19 mouse cellular contexts compared by ENCODE assay signal in the genomic region with DNA sequence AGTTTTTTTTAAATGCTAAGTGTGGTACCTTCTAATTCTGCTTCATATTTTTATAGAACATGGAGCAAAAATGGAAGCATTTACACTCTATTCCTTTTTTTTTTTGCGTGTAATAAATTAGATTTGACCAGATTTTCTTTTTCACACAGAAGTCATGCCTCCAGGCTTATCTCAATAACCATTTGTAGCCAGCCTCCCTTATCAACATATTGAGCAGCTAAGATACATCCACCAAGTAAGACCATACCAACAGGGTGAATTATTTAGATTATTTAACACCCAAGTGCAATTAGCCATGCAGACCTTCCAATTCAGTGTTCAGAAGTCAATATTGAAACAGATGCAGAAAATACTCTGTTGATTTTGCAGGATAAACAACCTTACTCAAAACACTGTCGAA. TPM values are rescaled to one million over a fixed set of nuclear protein-coding genes. Genes with fewer than 3 reads are reported as not detected.
DNase-seq lines count a peak whose midpoint lies in the region; ATAC-seq and TF ChIP-seq lines count a peak whose summit lies in the region.
"Had no signal": no experiment of that assay in that cellular context is flagged by ENCODE, and none has a peak within 500 bp of the region (broad histone marks: within the 10 kb centered on the region; RNA-seq: fewer than 3 reads in every experiment).

No protein-coding gene starts in this region.

- TF ChIP-seq CTCF in CH12.LX (conservative IDR thresholded peaks at IDR 0.05 in 1 of 2, IDR thresholded peaks at IDR 0.05 in 1 of 2; ENCODE audit: low read depth in 2 of 2, low read length in 2 of 2) = no peak
- TF ChIP-seq CTCF in MEL (IDR thresholded peaks at IDR 0.05 in 2 of 3, conservative IDR thresholded peaks at IDR 0.05 in 1 of 3; ENCODE audit: control insufficient read depth in 1 of 3, insufficient read depth in 1 of 3, low read depth in 2 of 3, low read length in 3 of 3, poor library complexity in 1 of 3, severe bottlenecking in 1 of 3) = no peak

- H3K27me3 ChIP-seq in CH12.LX (replicated peaks) (no peaks in the 10 kb centered on the region), MEL (ENCODE audit: control insufficient read depth in 1 of 2, insufficient read depth in 2 of 2, low read length in 2 of 2) (no peaks in the 10 kb centered on the region)
- H3K27me3 ChIP-seq: embryonic facial prominence, embryonic 12.5 days; forebrain, embryonic 13.5 days; forebrain, embryonic 15.5 days had no signal

- H3K79me2 ChIP-seq in CH12.LX (replicated peaks; ENCODE audit: control insufficient read depth, extremely low read depth, insufficient read depth, poor library complexity, severe bottlenecking) = peaks cover 17% of the 10 kb centered on the region; the same call in 1 of the 2 replicates
- H3K79me2 ChIP-seq in MEL (ENCODE audit: control insufficient read depth, insufficient read depth, low read length, poor library complexity) = no peaks in the 10 kb centered on the region

- no peaks in the 10 kb centered on the region for H3K9me3 ChIP-seq in CH12.LX (replicated peaks; ENCODE audit: low read length)
- H3K9me3 ChIP-seq in MEL (replicated peaks; ENCODE audit: insufficient read depth, low read length) = no peaks in the 10 kb centered on the region
- H3K9me3 ChIP-seq: embryonic facial prominence, embryonic 10.5 days; embryonic facial prominence, embryonic 12.5 days; forebrain, embryonic 13.5 days; forebrain, embryonic 15.5 days had no signal

- H3K4me1 ChIP-seq in CH12.LX (ENCODE audit: control insufficient read depth in 1 of 2, insufficient read depth in 2 of 2) (peaks cover 6 to 32% of the 10 kb centered on the region in 2 experiments; a peak in 3 of 4 replicates), MEL (ENCODE audit: control insufficient read depth in 1 of 2, insufficient read depth in 2 of 2, low read length in 2 of 2) (no peaks in the 10 kb centered on the region; a peak in 1 of 4 replicates)
- H3K4me1 ChIP-seq: embryonic facial prominence, embryonic 10.5 days; embryonic facial prominence, embryonic 12.5 days had no signal

- TF ChIP-seq POLR2A in CH12.LX (IDR thresholded peaks at IDR 0.05; ENCODE audit: low read depth, low read length) (no peak), MEL (IDR thresholded peaks at IDR 0.05; ENCODE audit: control insufficient read depth in 1 of 2, insufficient read depth in 1 of 2, low read depth in 1 of 2, low read length in 2 of 2, poor library complexity in 1 of 2) (no peak)

- peak overlapping the region; percentile 56; the same call in 1 of the 2 replicates for H3K4me2 ChIP-seq in CH12.LX (ENCODE audit: insufficient read depth, low read depth, poor library complexity, severe bottlenecking)
- H3K4me2 ChIP-seq: embryonic facial prominence, embryonic 12.5 days; forebrain, embryonic 13.5 days; forebrain, embryonic 15.5 days had no signal

- H3K4me3 ChIP-seq in CH12.LX (replicated peaks in 1 of 3; ENCODE audit: low read depth in 2 of 3, low read length in 2 of 3, poor library complexity in 1 of 3) (no peak overlapping the region), MEL (ENCODE audit: control insufficient read depth in 1 of 2, insufficient read depth in 1 of 2, low read depth in 2 of 2, low read length in 2 of 2) (no peak overlapping the region)
- H3K4me3 ChIP-seq: embryonic facial prominence, embryonic 10.5 days; embryonic facial prominence, embryonic 12.5 days; forebrain, embryonic 13.5 days; forebrain, embryonic 15.5 days had no signal

- DNase-seq in CH12.LX (ENCODE audit: extremely low read depth) (no peak), MEL (ENCODE audit: low read depth, low spot score) (peak; percentile 18)
- no peak for DNase-seq in cerebellum, postnatal 10 days
- DNase-seq in urinary bladder, postnatal 25 days (ENCODE audit: low spot score) = no peak
- DNase-seq: adrenal gland, adult 2 months; adrenal gland, postnatal 10 days; adrenal gland, postnatal 25 days; cerebellum, adult 11 months; cerebellum, adult 18-20 months; cerebellum, adult 8-10 months; cerebellum, adult 9-11 months; cerebellum, postnatal 25 days; forebrain, postnatal 0 days had no signal

- in situ Hi-C loops in CH12.LX (cut with MboI; ENCODE audit: low pct_ligation_motif_present, low pct_unique_long_range_greater_than_20kb, low sequenced_read_pairs) = loop anchor here (25.0 kb wide), 1 partner anchor 522 kb away; no protein-coding TSS in a partner anchor

- H3K9ac ChIP-seq in CH12.LX (ENCODE audit: insufficient read depth, low read depth) (no peak overlapping the region), MEL (ENCODE audit: control insufficient read depth, low read depth, low read length, poor library complexity, severe bottlenecking) (no peak overlapping the region)
- H3K9ac ChIP-seq: embryonic facial prominence, embryonic 12.5 days; forebrain, embryonic 13.5 days; forebrain, embryonic 15.5 days; forebrain, postnatal 0 days had no signal

- TF ChIP-seq RAD21 in CH12.LX (IDR thresholded peaks at IDR 0.05; ENCODE audit: low read depth, low read length) = no peak
- no peak for TF ChIP-seq RAD21 in MEL (IDR thresholded peaks at IDR 0.05; ENCODE audit: low read depth, low read length)

- dilution Hi-C loops in CH12.LX (cut with MboI; ENCODE audit: extremely low pct_ligation_motif_present, extremely low pct_unique_long_range_greater_than_20kb, low sequenced_read_pairs) = no loop called here

- TF ChIP-seq EP300 in CH12.LX (IDR thresholded peaks at IDR 0.05; ENCODE audit: low read length) (no peak), MEL (IDR thresholded peaks at IDR 0.05; ENCODE audit: low read depth in 1 of 2, low read length in 2 of 2) (peak; percentile 38 to 56; a peak in 3 of 4 replicates)

- H3K36me3 ChIP-seq in CH12.LX (replicated peaks in 1 of 2; ENCODE audit: control insufficient read depth in 1 of 2, insufficient read depth in 1 of 2, low read length in 1 of 2) (peaks cover 6 to 44% of the 10 kb centered on the region in 2 experiments), MEL (ENCODE audit: control insufficient read depth in 1 of 2, insufficient read depth in 2 of 2, low read length in 2 of 2) (peaks cover 0 to 3% of the 10 kb centered on the region in 2 experiments; a peak in 2 of 4 replicates)
- H3K36me3 ChIP-seq: forebrain, embryonic 15.5 days; G1E had no signal

- peak; percentile 73; the same call in 1 of the 2 replicates for ATAC-seq in megakaryocyte-erythroid progenitor cell, adult 5-6 weeks (replicated peaks; ENCODE audit: low FRiP score, low TSS enrichment, poor library complexity, severe bottlenecking)
- ATAC-seq: forebrain, embryonic 13.5 days; forebrain, embryonic 15.5 days; forebrain, postnatal 0 days had no signal

- no peak overlapping the region for H3K27ac ChIP-seq in CH12.LX (ENCODE audit: insufficient read depth, low read depth)
- no peak overlapping the region for H3K27ac ChIP-seq in MEL (ENCODE audit: control insufficient read depth, low read depth, low read length)
- H3K27ac ChIP-seq: embryonic facial prominence, embryonic 10.5 days; embryonic facial prominence, embryonic 12.5 days; forebrain, embryonic 13.5 days; forebrain, embryonic 15.5 days had no signal

TF ChIP-seq in CH12.LX, 34 proteins besides CTCF, POLR2A, EP300 and RAD21 (continues in another document):
- TF ChIP-seq NRF1 (IDR thresholded peaks at IDR 0.05; ENCODE audit: low read depth, low read length) (no peak), JUN (IDR thresholded peaks at IDR 0.05; ENCODE audit: insufficient read depth, low read depth, low read length) (no peak), ZKSCAN1 (IDR thresholded peaks at IDR 0.05; ENCODE audit: borderline replicate concordance, low read depth, low read length) (no peak), MAX (IDR thresholded peaks at IDR 0.05; ENCODE audit: low read length) (no peak), HCFC1 (IDR thresholded peaks at IDR 0.05; ENCODE audit: low read depth, low read length) (no peak), SMC3 (IDR thresholded peaks at IDR 0.05; ENCODE audit: low read depth, low read length) (no peak), MYC (IDR thresholded peaks at IDR 0.05; ENCODE audit: low read depth, low read length) (no peak), SIN3A (IDR thresholded peaks at IDR 0.05; ENCODE audit: low read length) (no peak), BHLHE40 (IDR thresholded peaks at IDR 0.05; ENCODE audit: low read depth, low read length) (no peak), CHD1 (IDR thresholded peaks at IDR 0.05; ENCODE audit: low read depth, low read length) (no peak), MAZ (IDR thresholded peaks at IDR 0.05; ENCODE audit: low read depth, low read length) (no peak), ZMIZ1 (IDR thresholded peaks at IDR 0.05; ENCODE audit: low read depth, low read length) (no peak), ZC3H11A (IDR thresholded peaks at IDR 0.05; ENCODE audit: low read depth, low read length) (no peak)

TF ChIP-seq in MEL, 35 proteins besides CTCF, POLR2A, EP300 and RAD21 (continues in another document):
- TF ChIP-seq MYC (IDR thresholded peaks at IDR 0.05; ENCODE audit: low read depth, low read length) = no peak
- TF ChIP-seq RCOR1 (IDR thresholded peaks at IDR 0.05; ENCODE audit: low read depth, low read length) = peak; percentile 69
- TF ChIP-seq GABPA (IDR thresholded peaks at IDR 0.05; ENCODE audit: low read depth, low read length) = no peak
- no peak for TF ChIP-seq TAL1 (IDR thresholded peaks at IDR 0.05; ENCODE audit: low read length)
- TF ChIP-seq ELF1 (IDR thresholded peaks at IDR 0.05; ENCODE audit: low read depth, low read length) = no peak
- TF ChIP-seq NELFE (IDR thresholded peaks at IDR 0.05; ENCODE audit: low read depth, low read length) = no peak
- no peak for TF ChIP-seq E2F4 (IDR thresholded peaks at IDR 0.05; ENCODE audit: borderline replicate concordance, low read depth, low read length)
- no peak for TF ChIP-seq MAFK (IDR thresholded peaks at IDR 0.05; ENCODE audit: borderline replicate concordance, low read depth, low read length)
- TF ChIP-seq MAX (IDR thresholded peaks at IDR 0.05; ENCODE audit: low read length) = no peak
- TF ChIP-seq GATA1 (IDR thresholded peaks at IDR 0.05; ENCODE audit: low read depth, low read length) = peak; percentile 56
- no peak for TF ChIP-seq UBTF (IDR thresholded peaks at IDR 0.05; ENCODE audit: borderline replicate concordance, insufficient read depth, low read depth, low read length)
- peak; percentile 77; the same call in 1 of the 2 replicates for TF ChIP-seq TCF12 (IDR thresholded peaks at IDR 0.05; ENCODE audit: low read depth, low read length)
- no peak for TF ChIP-seq CHD1 (IDR thresholded peaks at IDR 0.05; ENCODE audit: low read depth, low read length)
- TF ChIP-seq MEF2A (IDR thresholded peaks at IDR 0.05; ENCODE audit: extremely low read depth, insufficient replicate concordance, low read depth, low read length, poor library complexity, severe bottlenecking) = no peak

RNA-seq across cellular contexts. Expression of gene L3mbtl3, which starts 10.8 kb away (rescaled TPM):
- total RNA-seq in CH12.LX (2012; rRNA removed) (11.8 and 12.7 TPM in 2 replicates), CH12.LX (2014; rRNA removed) (19.5 and 23.4 TPM in 2 replicates), MEL (2012; rRNA removed) (1.8 and 2.2 TPM in 2 replicates)
- polyA plus RNA-seq in CH12.LX (2012; ENCODE audit: insufficient read length, low read depth) (15.9 and 18.0 TPM in 2 replicates), MEL (2012; ENCODE audit: insufficient read depth in 1 of 2, insufficient read length in 2 of 2, low read depth in 1 of 2, low replicate concordance in 2 of 2, missing spikeins in 1 of 2) (1 to 10 TPM in 1 of 2 experiments, not detected in 1; 3.5 TPM)
- total RNA-seq in megakaryocyte-erythroid progenitor cell, adult 5-6 weeks (2014; fragmentation: Nextera tagmentation) = 4.2 and 4.3 TPM in 2 replicates
- total RNA-seq in megakaryocyte-erythroid progenitor cell, adult 5-6 weeks (2017) = 4.2 and 5.9 TPM in 2 replicates
- polyA plus RNA-seq: G1E had no signal

Comparison
In these comparisons a context has a peak if more than half of its experiments do, and no peak if none do; other contexts are left out.
1. Of the 35 proteins assayed by ChIP-seq in both MEL and CH12.LX: peak only in MEL: BHLHE40, EP300, RCOR1, TCF12 and ZNF384; only in CH12.LX: none; in both: none; in neither: 30.